Mouse (Mus musculus) T-helper 1 cell (primary cell): Measurements from ENCODE around the gene Ube2dnl2.

Experiments
- in situ Hi-C: fragments of 300-600 bp; cut with MboI, MseI; formaldehyde crosslinking; loops from one replicate; pipeline ENCODE4 v1.15.1; 2025; ENCODE audit warnings: high pct_unique_total_duplicates

Ube2dnl2 gene

GRCm38 (mm10) chrX:114907282-114907681 is at the start of gene Ube2dnl2:
TSS of gene Ube2dnl2 (plus strand) at chrX:114907582.
- in situ Hi-C loops = no loop called here

- in situ Hi-C loops = no loop called here
Measured at GRCm38 (mm10) chrX:114895489-114895888, 11.9 kb upstream of the Ube2dnl2 start.

GRCm38 (mm10) chrX:114897506-114897905 is 9.9 kb upstream of the Ube2dnl2 start:
- in situ Hi-C loops = no loop called here

- in situ Hi-C loops = no loop called here
Measured at GRCm38 (mm10) chrX:114903391-114903790, 4.0 kb upstream of the Ube2dnl2 start.

GRCm38 (mm10) chrX:114904712-114905111 is 2.7 kb upstream of the Ube2dnl2 start, which contains the start of gene Ube2dnl1:
TSS of gene Ube2dnl1 (plus strand) at chrX:114905012.
- in situ Hi-C loops = no loop called here

GRCm38 (mm10) chrX:114955066-114955465 is 47.7 kb downstream of the Ube2dnl2 start:
- in situ Hi-C loops = no loop called here
